Mouse (Mus musculus) retina, postnatal 7 days (tissue): Measurements from ENCODE around the gene Gm10065.

Experiments used
- DNase-seq: peaks from one replicate; pipeline ENCODE4 v3.0.0-alpha.2; 2012; ENCODE audit warnings: low read depth, low spot score

Gm10065 gene

DNA sequence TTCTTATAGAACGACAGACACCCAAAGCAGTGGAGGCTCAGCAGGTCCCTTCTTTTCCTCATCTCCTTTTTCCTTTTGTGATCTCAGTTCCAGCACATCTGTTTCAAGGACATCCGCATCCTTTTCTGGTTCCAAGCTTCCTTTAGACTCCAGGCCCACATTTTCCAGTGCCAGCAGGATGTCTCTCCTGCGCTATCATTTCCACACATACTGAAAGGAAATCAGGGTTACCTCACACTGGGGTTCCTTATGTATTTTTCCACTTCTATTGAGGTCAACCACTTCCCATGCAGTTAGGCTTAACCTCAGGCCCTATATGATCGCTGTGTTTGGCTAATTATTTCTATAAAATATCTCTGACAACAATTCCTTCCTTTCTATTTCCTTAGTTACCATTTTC, 43.8 kb downstream of the Gm10065 start:
- DNase-seq: no peak
